Mouse (Mus musculus) bone marrow macrophage, adult 2 months (primary cell): Measurements from ENCODE around the gene Ptprcap. TPM values are rescaled to one million over a fixed set of nuclear protein-coding genes. Genes with fewer than 3 reads are reported as not detected.
"Not testable (repeated sequence)": the region's sequence is repeated elsewhere in the genome, so short reads cannot be mapped to it uniquely, and the experiment has no call there.

Source experiments
- H3K27ac ChIP-seq: 2 replicates; pipeline ENCODE4 v1.5.1; 2012; ENCODE audit warnings: low read depth, low read length; ENCODE audit not compliant: insufficient read depth
- H3K4me1 ChIP-seq: 2 replicates; pipeline ENCODE4 v1.6.1; 2012; ENCODE audit warnings: low read length; ENCODE audit not compliant: control insufficient read depth, insufficient read depth
- H3K4me3 ChIP-seq: 2 replicates; pipeline ENCODE4 v1.5.1; 2012; ENCODE audit warnings: mild to moderate bottlenecking, low read length, moderate library complexity; ENCODE audit not compliant: insufficient read depth
- CTCF ChIP-seq: IDR thresholded peaks from 2 replicates; pipeline ENCODE4 v1.5.1; 2012; ENCODE audit warnings: low read depth, mild to moderate bottlenecking, low read length, moderate library complexity
- POLR2A ChIP-seq: IDR thresholded peaks from 2 replicates; pipeline ENCODE4 v1.6.1; 2012; ENCODE audit warnings: mild to moderate bottlenecking, low read depth, low read length, borderline replicate concordance
- polyA plus RNA-seq: library from polyadenylated mRNA; stranded (reverse); fragments of >200 nt; gene quantifications from 2 replicates; pipeline ENCODE4 v1.2.4, GENCODE M21; 2012; ENCODE audit not compliant: missing spikeins, insufficient read depth, insufficient read length

Gene Ptprcap
- polyA plus RNA-seq, 1 experiment, result 2.3 TPM

GRCm38 (mm10) chr19:4135963-4136345, 17.4 kb upstream of the Ptprcap start:
- TF ChIP-seq CTCF, result peak; percentile 24; the same call in 1 of the 2 replicates
- peaks cover 25% of the 10 kb centered on the region for H3K4me1 ChIP-seq
- not testable (repeated sequence) for H3K4me3 ChIP-seq, H3K27ac ChIP-seq

GRCm38 (mm10) chr19:4136463-4136862, 16.9 kb upstream of the Ptprcap start:
- H3K4me3 ChIP-seq, result no peak overlapping the region
- TF ChIP-seq POLR2A, result no peak
- no peak overlapping the region for H3K27ac ChIP-seq
- peaks cover 25% of the 10 kb centered on the region for H3K4me1 ChIP-seq

GRCm38 (mm10) chr19:4137913-4138312, 15.5 kb upstream of the Ptprcap start:
- TF ChIP-seq CTCF (no peak), POLR2A (no peak)
- Histone ChIP-seq H3K4me3 (no peak overlapping the region), H3K4me1 (peaks cover 20% of the 10 kb centered on the region), H3K27ac (no peak overlapping the region)

- H3K4me3 ChIP-seq, result no peak within 1 kb of the TSS
- TF ChIP-seq CTCF (no peak), POLR2A (no peak)
- peaks cover 32% of the 10 kb centered on the region for H3K4me1 ChIP-seq
- no peak within 1 kb of the TSS for H3K27ac ChIP-seq
Observed at GRCm38 (mm10) chr19:4139446-4139845, 14.0 kb upstream of the Ptprcap start, which contains the start of gene Gpr152. Gene Gpr152 (plus strand): TSS chr19:4139787.

- no peak overlapping the region for H3K27ac ChIP-seq
- H3K4me3 ChIP-seq, result no peak overlapping the region
- H3K4me1 ChIP-seq, result peaks cover 34% of the 10 kb centered on the region
- TF ChIP-seq CTCF, result no peak
Observed at GRCm38 (mm10) chr19:4140147-4140546, 13.3 kb upstream of the Ptprcap start.

- TF ChIP-seq POLR2A, result no peak
- no peak for TF ChIP-seq CTCF
- Histone ChIP-seq H3K27ac (no peak overlapping the region), H3K4me1 (peaks cover 45% of the 10 kb centered on the region), H3K4me3 (no peak overlapping the region)
Observed at GRCm38 (mm10) chr19:4142416-4143173, 10.8 kb upstream of the Ptprcap start.

GRCm38 (mm10) chr19:4143759-4144268, 9.6 kb upstream of the Ptprcap start, which contains the start of gene Cabp4:
Gene Cabp4 (minus strand): TSS chr19:4144033.
- Histone ChIP-seq H3K27ac (peak within 1 kb of the TSS; percentile 70), H3K4me3 (no peak within 1 kb of the TSS), H3K4me1 (peaks cover 46% of the 10 kb centered on the region)
- TF ChIP-seq CTCF, result no peak
- no peak for TF ChIP-seq POLR2A

- no peak overlapping the region for H3K4me3 ChIP-seq
- H3K4me1 ChIP-seq, result peaks cover 49% of the 10 kb centered on the region
- no peak for TF ChIP-seq POLR2A
- TF ChIP-seq CTCF, result no peak
- H3K27ac ChIP-seq, result peak overlapping the region; percentile 70
Observed at GRCm38 (mm10) chr19:4144550-4145498, 8.6 kb upstream of the Ptprcap start.

GRCm38 (mm10) chr19:4145936-4146335, 7.5 kb upstream of the Ptprcap start:
- 0 out of 2 replicates have a peak overlapping the region, but pooled peaks have one; percentile 9 for H3K27ac ChIP-seq
- no peak overlapping the region for H3K4me3 ChIP-seq
- peaks cover 54% of the 10 kb centered on the region for H3K4me1 ChIP-seq
- TF ChIP-seq POLR2A (no peak), CTCF (no peak)
